Mouse (Mus musculus) G1E (cell line): ENCODE measurements around the gene Abcb8. TPM values are rescaled to one million over a fixed set of nuclear protein-coding genes. Genes with fewer than 3 reads are reported as not detected.

Experiments
- ATAC-seq: 2 replicates; pipeline ENCODE4 v1.8.0; 2016; ENCODE audit warnings: mild to moderate bottlenecking; ENCODE audit not compliant: insufficient number of reproducible peaks, poor library complexity, low FRiP score, severe bottlenecking; ENCODE audit errors: extremely low read depth
- DNase-seq: peaks from one replicate; pipeline ENCODE4 v3.0.0; 2012; ENCODE audit warnings: low spot score
- H3K27me3 ChIP-seq: 2 replicates; pipeline ENCODE4 v1.6.1; 2012; ENCODE audit warnings: mild to moderate bottlenecking, low read length, inconsistent platforms; ENCODE audit not compliant: insufficient read depth
- H3K36me3 ChIP-seq: replicated peaks from 2 replicates; pipeline ENCODE3; 2012; ENCODE audit warnings: mild to moderate bottlenecking, inconsistent platforms
- H3K4me1 ChIP-seq: 2 replicates; pipeline ENCODE4 v1.6.1; 2012; ENCODE audit warnings: low read depth, low read length, inconsistent platforms, mixed read lengths; ENCODE audit not compliant: insufficient read depth
- H3K4me3 ChIP-seq: 2 replicates; pipeline ENCODE4 v1.5.1; 2012; ENCODE audit warnings: low read depth, mild to moderate bottlenecking, inconsistent platforms, low read length, moderate library complexity, mixed read lengths
- H3K9me3 ChIP-seq: replicated peaks from 2 replicates; pipeline ENCODE4 v1.6.1; 2012; ENCODE audit warnings: inconsistent platforms
- CTCF ChIP-seq: IDR thresholded peaks from 2 replicates; pipeline ENCODE4 v1.5.1; 2012; ENCODE audit warnings: low read depth, low read length, inconsistent platforms, mixed read lengths
- GATA1 ChIP-seq: IDR thresholded peaks from 2 replicates; pipeline ENCODE4 v1.6.1; 2012; ENCODE audit warnings: borderline replicate concordance, low read length, inconsistent platforms, mixed read lengths
- GATA2 ChIP-seq: IDR thresholded peaks from 2 replicates; pipeline ENCODE4 v1.6.1; 2012; ENCODE audit warnings: low read depth, low read length, inconsistent platforms, borderline replicate concordance
- POLR2AphosphoS5 ChIP-seq: IDR thresholded peaks from 2 replicates; pipeline ENCODE4 v1.6.1; 2012; ENCODE audit warnings: low read depth, low read length, inconsistent platforms; ENCODE audit not compliant: insufficient replicate concordance
- TAL1 ChIP-seq: conservative IDR thresholded peaks from 2 replicates; pipeline ENCODE4 v1.6.1; 2012; ENCODE audit warnings: low read depth, low read length, inconsistent platforms, mixed read lengths
- polyA plus RNA-seq: library from polyadenylated mRNA; stranded (reverse); fragments of >175 nt; gene quantifications from 2 replicates; pipeline ENCODE4 v1.2.3, GENCODE M21; 2012
- total RNA-seq, 2 experiments: library from RNA; stranded (forward) in 1 of 2; stranded (reverse) in 1 of 2; fragments of 200-1000 nt in 1 of 2; fragments of >200 nt in 1 of 2; fragmentation: Nextera tagmentation in 1 of 2; gene quantifications; 2 replicates each; pipeline ENCODE4 v1.2.3; 2014 to 2017

Gene Abcb8
- total and polyA plus RNA-seq, 3 experiments: 13.5 to 43.6 (median 15.4) TPM

DNA sequence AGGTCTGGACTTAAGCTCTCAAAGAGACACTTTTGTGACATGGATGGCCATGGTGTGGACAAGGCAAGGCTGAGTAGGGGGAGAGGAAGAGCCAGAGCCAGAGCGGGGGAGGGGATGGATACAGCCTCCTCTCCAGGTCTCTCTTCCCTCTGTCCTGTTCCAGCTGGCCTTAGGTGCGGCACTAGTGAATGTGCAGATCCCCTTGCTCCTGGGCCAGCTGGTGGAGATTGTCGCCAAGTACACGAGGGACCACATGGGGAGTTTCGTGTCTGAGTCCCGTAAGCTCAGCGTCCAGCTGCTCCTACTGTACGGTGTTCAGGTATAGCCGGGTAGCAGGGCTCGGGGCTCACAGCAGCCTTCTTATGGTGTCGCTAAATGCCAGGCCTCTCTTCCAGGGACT lies 6.9 kb downstream of the Abcb8 start:
- no peak for ATAC-seq
- Histone ChIP-seq H3K27me3 (no peaks in the 10 kb centered on the region), H3K4me3 (no peak overlapping the region), H3K9me3 (no peaks in the 10 kb centered on the region), H3K36me3 (peaks cover 85% of the 10 kb centered on the region), H3K4me1 (peaks cover 8% of the 10 kb centered on the region)
- TF ChIP-seq GATA1 (no peak), TAL1 (no peak), GATA2 (no peak), POLR2AphosphoS5 (no peak), CTCF (no peak)
- no peak for DNase-seq

DNA sequence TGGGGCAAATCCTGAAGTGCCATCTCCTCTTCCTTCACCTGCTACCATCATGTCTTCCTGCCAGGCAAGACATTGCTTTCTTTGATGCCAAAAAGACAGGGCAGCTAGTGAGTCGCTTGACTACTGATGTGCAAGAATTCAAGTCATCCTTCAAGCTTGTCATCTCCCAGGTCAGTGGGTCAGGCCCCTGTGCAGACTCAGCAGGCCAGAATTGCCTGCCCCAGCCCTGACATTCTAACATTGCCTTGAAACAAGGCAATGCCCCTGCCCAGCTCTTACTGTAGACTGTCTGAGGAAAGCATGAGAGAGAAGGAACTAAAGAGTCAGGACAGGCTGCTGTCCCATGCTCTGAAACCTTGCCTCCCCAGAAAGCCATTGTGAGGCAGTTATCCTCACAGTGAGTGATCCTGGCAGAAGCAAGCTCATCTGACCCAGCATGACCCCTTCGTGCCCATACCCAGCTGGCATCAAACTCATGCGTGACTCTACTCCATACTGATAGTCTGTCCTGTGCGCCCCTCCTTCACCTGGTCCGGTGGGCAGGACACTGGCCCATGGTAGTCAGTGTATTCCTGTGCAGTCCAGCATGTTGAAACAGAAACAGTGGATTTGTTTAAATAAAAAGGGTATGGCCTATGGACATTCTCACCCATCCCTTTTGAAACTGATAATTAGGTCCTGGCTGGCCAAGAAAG lies 7.6 kb downstream of the Abcb8 start:
- Histone ChIP-seq H3K9me3 (no peaks in the 10 kb centered on the region), H3K36me3 (peaks cover 91% of the 10 kb centered on the region), H3K27me3 (no peaks in the 10 kb centered on the region), H3K4me1 (peaks cover 10% of the 10 kb centered on the region; the same call in 1 of the 2 replicates), H3K4me3 (no peak overlapping the region)
- ATAC-seq: no peak
- DNase-seq: no peak
- no peak for TF ChIP-seq POLR2AphosphoS5
- TF ChIP-seq CTCF: no peak
- no peak for TF ChIP-seq GATA1
- no peak for TF ChIP-seq GATA2
- no peak for TF ChIP-seq TAL1

DNA sequence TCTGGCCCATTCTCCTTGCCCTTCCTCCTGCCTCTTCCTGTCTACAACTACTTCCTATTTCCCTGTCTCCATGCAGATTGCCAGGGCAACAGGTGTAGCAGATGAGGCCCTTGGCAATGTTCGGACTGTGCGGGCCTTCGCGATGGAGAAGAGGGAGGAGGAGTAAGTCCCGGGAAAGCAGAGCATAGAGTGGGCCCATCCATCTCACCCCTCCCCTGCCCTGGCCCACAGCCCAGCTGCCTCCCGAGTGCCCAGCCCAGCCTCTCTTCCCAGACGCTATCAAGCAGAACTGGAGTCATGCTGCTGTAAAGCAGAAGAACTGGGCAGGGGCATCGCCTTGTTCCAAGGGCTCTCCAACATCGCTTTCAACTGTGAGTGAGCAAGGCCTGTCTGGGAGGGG lies 8.5 kb downstream of the Abcb8 start:
- Histone ChIP-seq H3K36me3 (peaks cover 94% of the 10 kb centered on the region), H3K4me1 (peaks cover 10% of the 10 kb centered on the region; the same call in 1 of the 2 replicates)
- DNase-seq: no peak

DNA sequence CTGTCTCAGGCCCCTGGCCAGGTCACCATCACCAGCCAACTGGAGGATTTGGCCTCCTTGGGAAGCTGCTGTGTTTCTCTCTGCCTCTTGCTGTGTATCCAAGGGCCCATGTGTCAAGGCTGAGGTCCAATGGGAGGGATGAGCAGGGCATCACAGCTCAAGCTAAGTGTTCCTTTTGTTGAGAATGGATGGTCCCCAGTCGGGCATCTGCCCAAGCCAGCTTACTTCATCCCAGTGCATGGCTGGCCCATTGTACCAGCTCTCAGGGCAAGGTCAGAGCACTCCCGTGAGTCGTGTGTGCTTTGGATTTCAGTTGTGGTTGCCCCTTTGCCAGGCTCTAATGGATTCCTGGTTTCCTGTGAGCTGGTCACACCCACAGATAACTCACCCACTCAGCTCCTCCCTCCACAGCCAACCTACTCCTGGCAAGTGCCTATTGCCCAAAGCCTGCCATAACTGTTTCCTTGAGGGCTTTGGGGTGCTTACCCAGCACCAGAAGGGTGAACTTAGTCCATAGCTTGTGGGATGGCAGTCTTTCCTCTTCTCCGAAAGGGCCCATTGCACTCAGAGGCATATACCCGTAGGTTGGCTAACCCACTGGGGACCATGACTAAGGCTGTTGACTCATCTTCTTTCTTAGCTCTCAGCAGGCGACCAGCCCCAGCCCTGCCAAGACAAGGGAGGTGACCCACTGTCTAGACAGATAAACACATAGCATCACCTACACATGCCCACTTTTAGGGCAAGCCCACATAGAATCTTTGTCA lies 11.3 kb downstream of the Abcb8 start:
- no peak for TF ChIP-seq CTCF
- TF ChIP-seq POLR2AphosphoS5: no peak
- no peak for TF ChIP-seq GATA2
- TF ChIP-seq TAL1: no peak
- no peak for TF ChIP-seq GATA1
- Histone ChIP-seq H3K27me3 (no peaks in the 10 kb centered on the region), H3K36me3 (peaks cover 100% of the 10 kb centered on the region), H3K9me3 (no peaks in the 10 kb centered on the region), H3K4me3 (no peak overlapping the region), H3K4me1 (peaks cover 3% of the 10 kb centered on the region)
- ATAC-seq (no peak), DNase-seq (no peak)

More for the DNA sequence above, 8.5 kb downstream of the Abcb8 start:
- no peak for ATAC-seq
- no peak overlapping the region for H3K4me3 ChIP-seq
- no peaks in the 10 kb centered on the region for H3K27me3 ChIP-seq
- TF ChIP-seq GATA2 (no peak), POLR2AphosphoS5 (no peak), GATA1 (no peak), CTCF (no peak), TAL1 (no peak)
- no peaks in the 10 kb centered on the region for H3K9me3 ChIP-seq

DNA sequence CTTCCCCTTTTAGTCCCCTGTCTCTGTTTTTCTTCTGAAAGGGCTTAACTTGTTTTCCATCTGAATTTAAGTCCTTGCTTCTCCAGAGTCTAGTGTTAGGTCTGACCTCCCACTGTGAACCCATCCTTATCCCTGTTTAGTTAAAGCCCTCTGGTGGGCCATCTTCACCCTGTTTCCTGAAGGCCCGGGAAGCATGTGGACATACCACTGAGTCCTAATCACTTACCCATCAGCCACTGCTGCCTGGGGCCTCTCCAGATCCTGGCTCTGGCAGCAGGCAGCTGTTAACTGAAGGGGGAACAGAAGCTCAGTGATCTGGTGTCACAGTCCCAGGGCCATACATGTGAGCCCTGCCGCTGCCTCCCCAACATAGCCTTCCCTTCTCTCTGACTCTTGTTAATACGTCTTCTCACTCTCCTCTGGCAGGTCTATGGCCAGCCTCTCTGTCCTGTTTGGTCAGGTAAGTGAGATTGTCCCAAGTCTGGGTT lies 12.0 kb downstream of the Abcb8 start:
- TF ChIP-seq GATA1: no peak
- TF ChIP-seq GATA2: no peak
- no peak for TF ChIP-seq CTCF
- TF ChIP-seq TAL1: no peak
- no peak for TF ChIP-seq POLR2AphosphoS5
- Histone ChIP-seq H3K4me1 (peaks cover 2% of the 10 kb centered on the region), H3K9me3 (no peaks in the 10 kb centered on the region), H3K27me3 (no peaks in the 10 kb centered on the region), H3K4me3 (no peak overlapping the region), H3K36me3 (peaks cover 99% of the 10 kb centered on the region)
- no peak for ATAC-seq
- DNase-seq: no peak

DNA sequence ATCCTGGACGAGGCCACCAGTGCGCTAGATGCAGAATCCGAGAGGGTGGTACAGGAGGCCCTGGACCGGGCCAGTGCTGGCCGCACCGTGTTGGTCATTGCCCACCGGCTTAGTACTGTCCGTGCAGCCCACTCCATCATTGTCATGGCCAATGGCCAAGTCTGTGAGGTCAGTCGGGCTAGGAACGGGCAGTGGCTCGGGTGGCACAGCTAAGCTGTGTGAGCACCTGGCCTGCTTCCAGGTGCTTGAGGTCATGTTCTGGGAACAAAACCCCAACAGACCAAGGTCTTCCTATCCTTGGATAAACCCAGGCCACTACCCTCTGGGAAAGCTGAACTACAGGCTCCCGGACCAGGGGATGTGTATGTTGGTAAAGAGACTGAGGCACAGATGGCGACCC lies 15.2 kb downstream of the Abcb8 start:
- DNase-seq (no peak), ATAC-seq (no peak)
- Histone ChIP-seq H3K36me3 (peaks cover 70% of the 10 kb centered on the region), H3K4me3 (no peak overlapping the region), H3K4me1 (peaks cover 2% of the 10 kb centered on the region), H3K27me3 (peaks cover 11% of the 10 kb centered on the region), H3K9me3 (no peaks in the 10 kb centered on the region)
- TF ChIP-seq GATA2: no peak
- TF ChIP-seq POLR2AphosphoS5: no peak
- TF ChIP-seq CTCF: no peak
- no peak for TF ChIP-seq GATA1
- TF ChIP-seq TAL1: no peak

DNA sequence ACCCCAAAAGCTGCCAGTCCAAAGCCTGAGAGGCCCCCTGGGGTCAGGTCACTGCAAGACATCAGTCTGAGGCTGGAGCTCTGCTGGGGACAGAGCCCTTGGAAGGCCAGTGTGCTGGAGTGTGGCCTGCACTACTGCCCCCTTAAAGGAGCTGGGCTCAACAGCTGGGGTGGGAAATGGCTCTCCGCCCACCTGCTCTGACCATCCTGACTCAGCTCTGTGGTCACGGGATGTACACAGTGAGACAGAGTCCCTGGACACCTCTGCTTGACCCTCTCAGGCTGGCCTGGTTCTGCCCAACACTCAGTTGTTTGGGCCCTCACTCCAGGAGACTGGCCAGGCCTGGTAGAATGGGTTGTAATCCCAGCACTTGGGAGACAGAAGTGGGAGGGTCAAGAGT lies 16.0 kb downstream of the Abcb8 start:
- peaks cover 2% of the 10 kb centered on the region for H3K4me1 ChIP-seq
- no peak overlapping the region for H3K4me3 ChIP-seq
- peaks cover 62% of the 10 kb centered on the region for H3K36me3 ChIP-seq
- no peaks in the 10 kb centered on the region for H3K9me3 ChIP-seq
- DNase-seq (no peak), ATAC-seq (no peak)
- H3K27me3 ChIP-seq: peaks cover 19% of the 10 kb centered on the region
- no peak for TF ChIP-seq GATA2
- TF ChIP-seq POLR2AphosphoS5: no peak
- TF ChIP-seq CTCF: no peak
- no peak for TF ChIP-seq TAL1
- no peak for TF ChIP-seq GATA1
